In the genomic region with DNA sequence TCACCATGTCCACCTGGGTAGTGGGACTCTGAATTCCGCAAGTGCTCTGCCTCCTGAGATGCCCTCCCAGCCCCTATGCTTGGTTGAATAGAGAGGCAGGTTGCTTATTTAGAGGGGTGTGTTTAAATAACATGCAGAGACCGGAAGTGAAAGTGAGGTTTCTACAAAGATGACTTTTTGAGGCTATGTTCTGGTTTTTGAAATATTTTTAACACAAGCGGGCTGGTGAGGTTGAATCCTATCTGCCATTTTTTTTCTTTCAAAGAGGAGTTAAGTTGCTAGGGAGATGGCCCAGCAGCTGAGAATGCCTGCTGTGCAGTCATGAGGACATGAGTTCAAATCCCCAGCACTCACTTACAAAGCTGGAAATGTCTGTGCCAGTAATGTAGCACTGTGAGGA, we compare ENCODE assay signal across 12 mouse cellular contexts. TPM values are rescaled to one million over a fixed set of nuclear protein-coding genes. Genes with fewer than 3 reads are reported as not detected.
A peak's percentile ranks its signal among the peaks of the same experiment; 100 is the strongest.
DNase-seq lines count a peak whose midpoint lies in the region; ATAC-seq and TF ChIP-seq lines count a peak whose summit lies in the region.
"Had no signal": no experiment of that assay in that cellular context is flagged by ENCODE, and none has a peak within 500 bp of the region (broad histone marks: within the 10 kb centered on the region; RNA-seq: fewer than 3 reads in every experiment).

No protein-coding gene starts in this region.

- no peak for DNase-seq in kidney, adult 8-10 months
- no peak for DNase-seq in CH12.LX (ENCODE audit: extremely low read depth)
- no peak for DNase-seq in hindbrain, embryonic 11.5 days (ENCODE audit: low spot score)
- DNase-seq in cerebellum, postnatal 25 days, result no peak
- DNase-seq in cerebellum, adult 8-10 months, result no peak
- DNase-seq in kidney, postnatal 25 days, result no peak
- DNase-seq: adrenal gland, postnatal 14 days; cerebellum, postnatal 10 days; heart, postnatal 10 days had no signal

- H3K36me3 ChIP-seq in kidney, embryonic 16.5 days (ENCODE audit: insufficient read depth, low read length), result no peaks in the 10 kb centered on the region; the same call in 1 of the 2 replicates
- H3K36me3 ChIP-seq in CH12.LX (replicated peaks in 1 of 2; ENCODE audit: control insufficient read depth in 1 of 2, insufficient read depth in 1 of 2, low read length in 1 of 2) (peaks cover 0 to 35% of the 10 kb centered on the region in 2 experiments), myocyte (ENCODE audit: control insufficient read depth, insufficient read depth) (peaks cover 36% of the 10 kb centered on the region)
- no peaks in the 10 kb centered on the region for H3K36me3 ChIP-seq in hindbrain, embryonic 11.5 days (ENCODE audit: control insufficient read depth, insufficient read depth, low read length)

- no peak for TF ChIP-seq RAD21 in CH12.LX (IDR thresholded peaks at IDR 0.05; ENCODE audit: low read depth, low read length)

- no peak overlapping the region for H3K9ac ChIP-seq in kidney, embryonic 16.5 days (replicated peaks; ENCODE audit: low read length)
- H3K9ac ChIP-seq in CH12.LX (ENCODE audit: insufficient read depth, low read depth), result no peak overlapping the region
- no peak overlapping the region for H3K9ac ChIP-seq in hindbrain, embryonic 11.5 days (ENCODE audit: low read depth, low read length)

- H3K9me3 ChIP-seq in kidney, embryonic 16.5 days (ENCODE audit: low read length), result no peaks in the 10 kb centered on the region
- H3K9me3 ChIP-seq in CH12.LX (replicated peaks; ENCODE audit: low read length), result no peaks in the 10 kb centered on the region
- H3K9me3 ChIP-seq in hindbrain, embryonic 11.5 days (ENCODE audit: control insufficient read depth, low read length), result no peaks in the 10 kb centered on the region
- H3K9me3 ChIP-seq: megakaryocyte, embryonic 14.5 days had no signal

- TF ChIP-seq CTCF in CH12.LX (conservative IDR thresholded peaks at IDR 0.05 in 1 of 2, IDR thresholded peaks at IDR 0.05 in 1 of 2; ENCODE audit: low read depth in 2 of 2, low read length in 2 of 2), result no peak

- TF ChIP-seq POLR2A in CH12.LX (IDR thresholded peaks at IDR 0.05; ENCODE audit: low read depth, low read length) (no peak), myocyte (IDR thresholded peaks at IDR 0.05; ENCODE audit: insufficient read length, low read depth) (no peak)

- H3K27me3 ChIP-seq in kidney, embryonic 16.5 days (ENCODE audit: insufficient read depth, low read length), result no peaks in the 10 kb centered on the region
- H3K27me3 ChIP-seq in CH12.LX (replicated peaks) (no peaks in the 10 kb centered on the region), myocyte (ENCODE audit: control insufficient read depth, insufficient read depth, insufficient read length) (no peaks in the 10 kb centered on the region)
- H3K27me3 ChIP-seq in hindbrain, embryonic 11.5 days (ENCODE audit: control insufficient read depth, insufficient read depth, low read length), result no peaks in the 10 kb centered on the region

- peak; percentile 54 for TF ChIP-seq EP300 in CH12.LX (IDR thresholded peaks at IDR 0.05; ENCODE audit: low read length)

- H3K79me2 ChIP-seq in CH12.LX (replicated peaks; ENCODE audit: control insufficient read depth, extremely low read depth, insufficient read depth, poor library complexity, severe bottlenecking), result peaks cover 10% of the 10 kb centered on the region
- peaks cover 92% of the 10 kb centered on the region for H3K79me2 ChIP-seq in myocyte (ENCODE audit: control insufficient read depth, insufficient read depth)

- in situ Hi-C loops in CH12.LX (cut with MboI; ENCODE audit: low pct_ligation_motif_present, low pct_unique_long_range_greater_than_20kb, low sequenced_read_pairs), result no loop called here

- dilution Hi-C loops in CH12.LX (cut with MboI; ENCODE audit: extremely low pct_ligation_motif_present, extremely low pct_unique_long_range_greater_than_20kb, low sequenced_read_pairs), result no loop called here

- H3K4me2 ChIP-seq in kidney, embryonic 16.5 days (replicated peaks; ENCODE audit: low read depth, low read length), result 0 out of 2 replicates have a peak overlapping the region, but pooled peaks have one; percentile 2
- no peak overlapping the region for H3K4me2 ChIP-seq in CH12.LX (ENCODE audit: insufficient read depth, low read depth, poor library complexity, severe bottlenecking)
- H3K4me2 ChIP-seq in hindbrain, embryonic 11.5 days (replicated peaks; ENCODE audit: low read depth, low read length), result no peak overlapping the region; the same call in 1 of the 2 replicates
- peak overlapping the region; percentile 96 for H3K4me2 ChIP-seq in myocyte (ENCODE audit: low read depth)

- ATAC-seq in kidney, embryonic 16.5 days (ENCODE audit: low FRiP score, low TSS enrichment), result no peak
- no peak for ATAC-seq in hindbrain, embryonic 11.5 days (ENCODE audit: low FRiP score)

- H3ac ChIP-seq in myocyte (ENCODE audit: control insufficient read depth, insufficient read length), result no peak overlapping the region

- H3K4me1 ChIP-seq in kidney, embryonic 16.5 days (ENCODE audit: insufficient read depth, low read length), result peaks cover 58% of the 10 kb centered on the region
- H3K4me1 ChIP-seq in CH12.LX (ENCODE audit: control insufficient read depth in 1 of 2, insufficient read depth in 2 of 2), result peaks cover 16 to 55% of the 10 kb centered on the region in 2 experiments
- H3K4me1 ChIP-seq in hindbrain, embryonic 11.5 days (replicated peaks; ENCODE audit: control insufficient read depth, insufficient read depth, low read length), result peaks cover 16% of the 10 kb centered on the region

- no peak overlapping the region for H3K4me3 ChIP-seq in kidney, embryonic 16.5 days (ENCODE audit: low read length)
- H3K4me3 ChIP-seq in CH12.LX (replicated peaks in 1 of 3; ENCODE audit: low read depth in 2 of 3, low read length in 2 of 3, poor library complexity in 1 of 3), result no peak overlapping the region
- 0 out of 2 replicates have a peak overlapping the region, but pooled peaks have one; percentile 6 for H3K4me3 ChIP-seq in hindbrain, embryonic 11.5 days (ENCODE audit: low read depth, low read length)
- H3K4me3 ChIP-seq in myocyte, result no peak overlapping the region

- 83% methylated on average over 3 of the region's 3 CpGs for WGBS in kidney, embryonic 16.5 days
- 88% methylated on average over 3 of the region's 3 CpGs for WGBS in hindbrain, embryonic 11.5 days

- H3K27ac ChIP-seq in kidney, embryonic 16.5 days (ENCODE audit: low read length), result no peak overlapping the region
- H3K27ac ChIP-seq in CH12.LX (ENCODE audit: insufficient read depth, low read depth), result no peak overlapping the region
- H3K27ac ChIP-seq in hindbrain, embryonic 11.5 days (ENCODE audit: low read depth, low read length), result no peak overlapping the region

TF ChIP-seq in CH12.LX, 34 proteins besides CTCF, POLR2A, EP300 and RAD21 (continues in another document):
- TF ChIP-seq JUND (conservative IDR thresholded peaks at IDR 0.05; ENCODE audit: low read depth, low read length) (peak; percentile 56), IRF4 (IDR thresholded peaks at IDR 0.05; ENCODE audit: low read depth, low read length) (peak; percentile 72), POLR2AphosphoS2 (IDR thresholded peaks at IDR 0.05; ENCODE audit: low read depth, low read length) (no peak), PAX5 (IDR thresholded peaks at IDR 0.05; ENCODE audit: low read length) (no peak), TCF12 (IDR thresholded peaks at IDR 0.05; ENCODE audit: low read depth, low read length) (no peak), JUN (IDR thresholded peaks at IDR 0.05; ENCODE audit: insufficient read depth, low read depth, low read length) (no peak), GABPA (IDR thresholded peaks at IDR 0.05; ENCODE audit: insufficient replicate concordance, low read depth, low read length) (no peak), USF2 (conservative IDR thresholded peaks at IDR 0.05; ENCODE audit: low read depth, low read length) (no peak), SIN3A (IDR thresholded peaks at IDR 0.05; ENCODE audit: low read length) (peak; percentile 50; the same call in 1 of the 2 replicates), TBP (conservative IDR thresholded peaks at IDR 0.05; ENCODE audit: low read depth, low read length) (no peak), MYC (IDR thresholded peaks at IDR 0.05; ENCODE audit: low read depth, low read length) (no peak), ZMIZ1 (IDR thresholded peaks at IDR 0.05; ENCODE audit: low read depth, low read length) (no peak), BHLHE40 (IDR thresholded peaks at IDR 0.05; ENCODE audit: low read depth, low read length) (no peak), MAX (IDR thresholded peaks at IDR 0.05; ENCODE audit: low read length) (no peak)

TF ChIP-seq in myocyte, 11 proteins besides CTCF, POLR2A, EP300 and RAD21:
- TF ChIP-seq POLR2AphosphoS2 (IDR thresholded peaks at IDR 0.05; ENCODE audit: insufficient read length, low read depth), result no peak
- no peak for TF ChIP-seq REST (IDR thresholded peaks at IDR 0.05; ENCODE audit: insufficient read depth, insufficient read length)
- TF ChIP-seq TCF3 (IDR thresholded peaks at IDR 0.05; ENCODE audit: insufficient read length, low read depth), result no peak
- no peak for TF ChIP-seq E2F4 (IDR thresholded peaks at IDR 0.05; ENCODE audit: insufficient read depth)
- TF ChIP-seq MAX (IDR thresholded peaks at IDR 0.05; ENCODE audit: low read depth), result no peak
- TF ChIP-seq MYOG (IDR thresholded peaks at IDR 0.05; ENCODE audit: control insufficient read depth in 1 of 3, insufficient read depth in 1 of 3, insufficient read length in 2 of 3, low read depth in 2 of 3), result no peak
- no peak for TF ChIP-seq CEBPB (IDR thresholded peaks at IDR 0.05; ENCODE audit: insufficient read depth, poor library complexity, severe bottlenecking)
- TF ChIP-seq SRF (IDR thresholded peaks at IDR 0.05; ENCODE audit: control insufficient read depth, insufficient read length, low read depth), result no peak
- no peak for TF ChIP-seq MYOD1 (IDR thresholded peaks at IDR 0.05; ENCODE audit: control insufficient read depth in 1 of 3, insufficient read length in 2 of 3, low read depth in 2 of 3)

RNA-seq across cellular contexts. Expression of a gene that starts 4.0 kb away (rescaled TPM):
- polyA plus RNA-seq in kidney, embryonic 16.5 days (2015; fragmentation: Nextera tagmentation; extraction: Ambion mirVana), result 14.3 and 20.2 TPM in 2 replicates
- total RNA-seq in CH12.LX (2012; rRNA removed) (33.3 and 41.0 TPM in 2 replicates), CH12.LX (2014; rRNA removed) (20.3 and 21.8 TPM in 2 replicates)
- polyA plus RNA-seq in CH12.LX (2012; ENCODE audit: insufficient read length, low read depth) (46.3 and 47.0 TPM in 2 replicates), myocyte (2012; fragmentation: generic; extraction: Trizol) (147 TPM)
- polyA plus RNA-seq in hindbrain, embryonic 11.5 days (2014; fragmentation: Nextera tagmentation; extraction: Ambion mirVana), result 42.3 and 68.2 TPM in 2 replicates

Comparison
In these comparisons a context has a peak if more than half of its experiments do, and no peak if none do; other contexts are left out.
1. H3K4me2 ChIP-seq: peak in kidney, embryonic 16.5 days (single experiment) and myocyte (single experiment); none in CH12.LX (single experiment) and hindbrain, embryonic 11.5 days (single experiment).